Mouse (Mus musculus): ENCODE data around the gene Erbin. TPM values are rescaled to one million over a fixed set of nuclear protein-coding genes. Genes with fewer than 3 reads are reported as not detected.

The Erbin gene
- polyA plus RNA-seq, 1 experiment from 2014 or later, result 20.3 TPM

- Histone ChIP-seq H3K27me3 (no peaks in the 10 kb centered on the region), H3K4me1 (peaks cover 13% of the 10 kb centered on the region), H3K27ac (no peak overlapping the region), H3K9ac (no peak overlapping the region), H3K9me3 (no peaks in the 10 kb centered on the region), H3K4me3 (no peak overlapping the region), H3K4me2 (no peak overlapping the region), H3K36me3 (no peaks in the 10 kb centered on the region)
- 68% methylated on average over 6 of the region's 6 CpGs for WGBS
- ATAC-seq (ENCODE audit: insufficient number of reproducible peaks, low FRiP score, low TSS enrichment, low read depth), result no peak
Measured at GRCm38 (mm10) chr13:103924586-103924985, 4.3 kb upstream of the Erbin start.

GRCm38 (mm10) chr13:103923402-103924065 is 3.2 kb upstream of the Erbin start:
- Histone ChIP-seq H3K27me3 (no peaks in the 10 kb centered on the region), H3K27ac (0 out of 2 replicates have a peak overlapping the region, but pooled peaks have one; percentile 17), H3K9me3 (no peaks in the 10 kb centered on the region), H3K4me1 (peaks cover 13% of the 10 kb centered on the region), H3K36me3 (no peaks in the 10 kb centered on the region), H3K4me2 (no peak overlapping the region), H3K4me3 (no peak overlapping the region), H3K9ac (no peak overlapping the region)
- whole genome bisulfite sequencing, result 62% methylated on average over 6 of the region's 6 CpGs
- ATAC-seq (ENCODE audit: insufficient number of reproducible peaks, low FRiP score, low TSS enrichment, low read depth), result no peak

GRCm38 (mm10) chr13:103921831-103922380 is 1.6 kb upstream of the Erbin start:
- Histone ChIP-seq H3K4me1 (peaks cover 13% of the 10 kb centered on the region), H3K9me3 (no peaks in the 10 kb centered on the region), H3K27me3 (no peaks in the 10 kb centered on the region), H3K4me2 (peak overlapping the region; percentile 66), H3K4me3 (peak overlapping the region; percentile 88), H3K9ac (peak overlapping the region; percentile 99), H3K27ac (peak overlapping the region; percentile 100), H3K36me3 (no peaks in the 10 kb centered on the region)
- 10% methylated on average over 11 of the region's 11 CpGs for WGBS
- peak; percentile 25; the same call in 1 of the 2 replicates for ATAC-seq (ENCODE audit: insufficient number of reproducible peaks, low FRiP score, low TSS enrichment, low read depth)

DNA sequence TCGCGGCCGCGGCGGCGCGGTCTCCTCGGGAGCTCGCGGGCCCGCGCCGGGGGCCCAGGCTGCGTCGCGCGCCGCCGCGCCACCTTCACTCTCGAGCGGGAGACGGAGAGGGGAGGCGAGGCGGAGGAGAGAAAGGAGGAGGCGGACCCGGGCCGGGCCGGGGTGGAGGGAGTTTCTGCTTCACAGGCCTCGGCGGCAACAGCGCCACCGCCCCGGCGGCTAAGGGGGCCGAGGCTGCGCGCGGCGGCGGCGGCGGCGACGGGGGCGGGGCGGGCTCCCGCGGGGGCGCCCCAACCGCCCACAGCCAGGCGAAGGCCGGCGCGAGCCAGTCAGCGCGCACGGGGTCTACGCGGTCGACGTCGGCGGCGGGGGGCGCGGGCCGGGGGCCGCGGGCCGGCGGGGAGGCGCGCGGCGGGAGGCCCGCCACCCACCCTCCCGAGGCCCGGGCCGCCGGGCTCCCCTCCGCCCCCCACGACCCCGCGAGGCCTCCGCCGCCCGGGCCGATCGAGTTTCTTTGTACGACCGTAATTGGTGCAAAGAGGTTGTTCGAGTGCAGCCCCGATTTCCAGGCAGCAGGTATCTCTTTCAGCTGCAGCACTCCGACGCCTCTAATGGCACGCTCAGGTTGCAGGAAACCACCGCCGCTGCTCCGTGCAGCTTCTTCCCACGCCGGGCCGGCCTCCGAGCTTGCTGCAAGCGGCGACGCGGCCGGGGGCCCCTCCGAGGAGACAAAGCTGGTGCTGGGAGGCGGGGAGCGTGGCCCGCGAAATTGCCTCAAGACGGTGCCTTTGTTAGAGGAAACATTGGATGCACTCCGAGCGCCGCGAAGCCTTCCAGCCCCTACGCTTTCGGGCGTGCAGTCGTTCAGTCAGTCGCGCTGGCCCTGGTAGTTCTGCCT is 868 bp upstream of the Erbin start:
- peak; percentile 89 for ATAC-seq (ENCODE audit: insufficient number of reproducible peaks, low FRiP score, low TSS enrichment, low read depth)
- under 1% methylated on average over 74 of the region's 125 CpGs for WGBS

DNA sequence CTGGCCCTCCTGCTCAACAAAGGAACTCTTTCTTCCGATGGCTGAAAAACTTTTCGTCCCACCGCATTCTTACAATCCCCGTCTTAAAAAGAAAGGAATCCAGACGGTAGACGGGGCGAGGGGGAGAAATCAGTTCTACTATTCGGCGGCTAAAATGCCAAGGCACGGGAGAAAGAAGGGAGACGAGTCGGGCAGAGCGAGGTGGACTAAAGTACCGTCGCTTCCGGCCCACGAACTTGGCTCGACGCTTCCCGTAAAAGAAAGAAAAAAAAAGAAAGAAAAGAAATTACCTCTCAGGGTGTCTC is 406 bp downstream of the Erbin start:
- peaks cover 13% of the 10 kb centered on the region for H3K4me1 ChIP-seq
- H3K36me3 ChIP-seq, result no peaks in the 10 kb centered on the region
- under 1% methylated on average over 20 of the region's 20 CpGs for WGBS
- peak overlapping the region; percentile 99 for H3K9ac ChIP-seq
- peak overlapping the region; percentile 88 for H3K4me3 ChIP-seq
- peak overlapping the region; percentile 66 for H3K4me2 ChIP-seq
- H3K27ac ChIP-seq, result peak overlapping the region; percentile 100
- H3K27me3 ChIP-seq, result no peaks in the 10 kb centered on the region
- ATAC-seq (ENCODE audit: insufficient number of reproducible peaks, low FRiP score, low TSS enrichment, low read depth), result no peak
- H3K9me3 ChIP-seq, result no peaks in the 10 kb centered on the region

More for the DNA sequence above, 868 bp upstream of the Erbin start:
- Histone ChIP-seq H3K36me3 (no peaks in the 10 kb centered on the region), H3K27ac (peak overlapping the region; percentile 100), H3K4me3 (peak overlapping the region; percentile 88), H3K9ac (peak overlapping the region; percentile 99), H3K27me3 (no peaks in the 10 kb centered on the region), H3K4me1 (peaks cover 13% of the 10 kb centered on the region), H3K9me3 (no peaks in the 10 kb centered on the region), H3K4me2 (peak overlapping the region; percentile 66)

- no peaks in the 10 kb centered on the region for H3K27me3 ChIP-seq
Measured at GRCm38 (mm10) chr13:103919234-103919955, 919 bp downstream of the Erbin start.

GRCm38 (mm10) chr13:103918432-103918831 is 1.9 kb downstream of the Erbin start:
- peak overlapping the region; percentile 18; the same call in 1 of the 2 replicates for H3K9ac ChIP-seq
- H3K36me3 ChIP-seq, result no peaks in the 10 kb centered on the region
- H3K27ac ChIP-seq, result no peak overlapping the region
- 11% methylated on average over 3 of the region's 3 CpGs for WGBS
- H3K4me1 ChIP-seq, result peaks cover 16% of the 10 kb centered on the region
- no peak for ATAC-seq (ENCODE audit: insufficient number of reproducible peaks, low FRiP score, low TSS enrichment, low read depth)
- H3K4me2 ChIP-seq, result peak overlapping the region; percentile 66
- peak overlapping the region; percentile 88 for H3K4me3 ChIP-seq
- H3K27me3 ChIP-seq, result no peaks in the 10 kb centered on the region
- H3K9me3 ChIP-seq, result no peaks in the 10 kb centered on the region

More at GRCm38 (mm10) chr13:103919234-103919955, 919 bp downstream of the Erbin start:
- WGBS, result under 1% methylated on average over 32 of the region's 32 CpGs
- H3K27ac ChIP-seq, result peak overlapping the region; percentile 100
- no peaks in the 10 kb centered on the region for H3K36me3 ChIP-seq
- H3K9me3 ChIP-seq, result no peaks in the 10 kb centered on the region
- peaks cover 14% of the 10 kb centered on the region for H3K4me1 ChIP-seq
- peak overlapping the region; percentile 99 for H3K9ac ChIP-seq
- peak overlapping the region; percentile 88 for H3K4me3 ChIP-seq
- H3K4me2 ChIP-seq, result peak overlapping the region; percentile 66
- ATAC-seq (ENCODE audit: insufficient number of reproducible peaks, low FRiP score, low TSS enrichment, low read depth), result no peak

- peaks cover 7% of the 10 kb centered on the region; the same call in 1 of the 2 replicates for H3K4me1 ChIP-seq
- no peaks in the 10 kb centered on the region for H3K36me3 ChIP-seq
- no peaks in the 10 kb centered on the region for H3K9me3 ChIP-seq
- H3K9ac ChIP-seq, result no peak overlapping the region
- H3K27ac ChIP-seq, result 0 out of 2 replicates have a peak overlapping the region, but pooled peaks have one; percentile 6
- H3K4me3 ChIP-seq, result no peak overlapping the region
- 73% methylated on average over 4 of the region's 4 CpGs for WGBS
- no peak overlapping the region for H3K4me2 ChIP-seq
- no peak for ATAC-seq (ENCODE audit: insufficient number of reproducible peaks, low FRiP score, low TSS enrichment, low read depth)
- no peaks in the 10 kb centered on the region for H3K27me3 ChIP-seq
Measured at GRCm38 (mm10) chr13:103914114-103914736, 6.1 kb downstream of the Erbin start.

DNA sequence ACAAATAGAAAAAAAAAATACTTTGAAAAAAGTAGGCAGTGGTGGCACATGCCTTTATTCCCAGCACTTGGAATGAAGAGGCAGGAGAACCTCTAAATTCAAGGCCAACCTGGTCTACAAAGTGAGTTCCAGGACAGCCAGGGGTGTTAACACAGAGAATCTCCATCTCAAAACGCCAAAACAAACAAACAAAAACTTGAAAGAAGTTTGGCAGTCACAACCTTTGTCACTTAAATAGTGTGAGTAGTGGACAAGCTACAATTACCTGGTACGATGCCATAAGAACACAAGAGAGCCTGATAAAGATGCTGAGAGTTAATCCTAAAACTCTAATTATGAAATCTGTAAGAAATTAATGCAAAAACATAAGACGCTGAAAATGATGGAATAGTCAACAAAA is 8.0 kb downstream of the Erbin start:
- Histone ChIP-seq H3K36me3 (no peaks in the 10 kb centered on the region), H3K27me3 (no peaks in the 10 kb centered on the region), H3K4me1 (peaks cover 7% of the 10 kb centered on the region; the same call in 1 of the 2 replicates), H3K9ac (no peak overlapping the region), H3K9me3 (no peaks in the 10 kb centered on the region), H3K4me3 (no peak overlapping the region), H3K4me2 (no peak overlapping the region), H3K27ac (no peak overlapping the region)
- no peak for ATAC-seq (ENCODE audit: insufficient number of reproducible peaks, low FRiP score, low TSS enrichment, low read depth)
- WGBS, result 81% methylated on average over 3 of the region's 3 CpGs

GRCm38 (mm10) chr13:103910598-103910997 is 9.7 kb downstream of the Erbin start:
- Histone ChIP-seq H3K4me3 (no peak overlapping the region), H3K27ac (no peak overlapping the region), H3K27me3 (no peaks in the 10 kb centered on the region), H3K36me3 (no peaks in the 10 kb centered on the region), H3K4me1 (peaks cover 7% of the 10 kb centered on the region; the same call in 1 of the 2 replicates), H3K9me3 (no peaks in the 10 kb centered on the region), H3K9ac (no peak overlapping the region), H3K4me2 (no peak overlapping the region)
- 87% methylated on average over 1 of the region's 1 CpGs for WGBS
- ATAC-seq (ENCODE audit: insufficient number of reproducible peaks, low FRiP score, low TSS enrichment, low read depth), result no peak

GRCm38 (mm10) chr13:103909894-103910293 is 10.4 kb downstream of the Erbin start:
- H3K36me3 ChIP-seq, result no peaks in the 10 kb centered on the region
- no peak overlapping the region for H3K4me3 ChIP-seq
- no peak overlapping the region for H3K4me2 ChIP-seq
- WGBS, result 73% methylated on average over 3 of the region's 3 CpGs
- no peaks in the 10 kb centered on the region for H3K9me3 ChIP-seq
- no peaks in the 10 kb centered on the region for H3K27me3 ChIP-seq
- no peak overlapping the region for H3K27ac ChIP-seq
- no peak for ATAC-seq (ENCODE audit: insufficient number of reproducible peaks, low FRiP score, low TSS enrichment, low read depth)
- peaks cover 7% of the 10 kb centered on the region; the same call in 1 of the 2 replicates for H3K4me1 ChIP-seq
- H3K9ac ChIP-seq, result no peak overlapping the region

All from limb, embryonic 15.5 days (tissue).